Mouse (Mus musculus) liver, postnatal 0 days (tissue): ENCODE results near the gene Cit.
A peak's percentile ranks its signal among the peaks of the same experiment; 100 is the strongest.

ENCODE experiments used
- CTCF ChIP-seq: sonication (generic); IDR thresholded peaks from 2 replicates; pipeline ENCODE4 v1.5.1; 2016; ENCODE audit warnings: antibody characterized with exemption, low read depth
- EP300 ChIP-seq: IDR thresholded peaks from 2 replicates; pipeline ENCODE4 v1.6.1; 2016; ENCODE audit warnings: antibody characterized with exemption, low read depth, mild to moderate bottlenecking

- TF ChIP-seq EP300 (peak; percentile 63; the same call in 1 of the 2 replicates), CTCF (peak; percentile 79)
Measured at GRCm38 (mm10) chr5:116024327-116024739, 179.3 kb downstream of the Cit start, which contains the start of gene Prkab1.
